Comparison of ENCODE assay signal across 1 mouse cellular context in the genomic region with DNA sequence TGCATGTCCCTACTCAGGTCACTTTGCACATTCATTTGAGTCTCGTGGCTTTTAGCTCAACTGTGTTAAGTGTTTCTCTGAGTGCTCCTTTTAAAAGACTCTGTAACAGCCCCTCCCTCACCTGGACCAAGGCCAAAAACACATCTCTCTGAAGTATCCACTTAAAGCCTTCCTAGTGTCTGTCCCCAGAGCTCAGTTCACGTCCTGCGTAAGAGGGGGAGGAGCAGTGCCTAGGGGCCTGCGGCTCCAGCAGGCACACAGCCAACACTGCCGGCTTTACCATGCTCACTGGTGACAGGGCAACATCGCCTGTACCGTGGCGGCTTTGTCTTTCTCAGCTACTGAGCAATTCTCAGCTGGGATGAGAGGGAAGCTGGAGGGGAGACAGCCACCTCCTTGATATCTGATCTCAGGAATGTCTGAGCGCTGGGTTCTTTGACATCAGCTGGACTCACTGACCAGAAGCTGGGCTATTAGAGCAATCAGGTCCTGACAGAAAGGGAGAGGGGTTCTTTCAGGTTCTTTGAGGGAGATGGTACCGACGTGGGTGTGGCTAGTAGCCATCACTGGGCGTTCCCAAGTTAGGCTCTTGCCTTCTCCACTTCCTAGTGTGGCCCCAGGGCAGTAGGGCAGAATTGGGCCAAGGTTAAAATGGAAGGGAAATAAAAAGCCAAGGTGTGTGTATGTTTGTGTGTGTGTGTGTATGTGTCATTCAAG.
TF ChIP-seq lines count a peak whose summit lies in the region.

No protein-coding gene starts in this region.

TF ChIP-seq in MEL, 35 proteins besides CTCF, POLR2A, EP300 and RAD21:
- TF ChIP-seq KAT2A (conservative IDR thresholded peaks at IDR 0.05; ENCODE audit: low read depth, low read length): no peak
- 0 out of 2 replicates have a peak, but pooled peaks have one; percentile 32 for TF ChIP-seq MXI1 (IDR thresholded peaks at IDR 0.05; ENCODE audit: low read depth, low read length)
